Mouse (Mus musculus) bone marrow macrophage, adult 2 months (primary cell): Measurements from ENCODE around the gene Lim2.

Experiments
- CTCF ChIP-seq: IDR thresholded peaks from 2 replicates; pipeline ENCODE4 v1.5.1; 2012; ENCODE audit warnings: low read depth, mild to moderate bottlenecking, low read length, moderate library complexity
- POLR2A ChIP-seq: IDR thresholded peaks from 2 replicates; pipeline ENCODE4 v1.6.1; 2012; ENCODE audit warnings: mild to moderate bottlenecking, low read depth, low read length, borderline replicate concordance

DNA sequence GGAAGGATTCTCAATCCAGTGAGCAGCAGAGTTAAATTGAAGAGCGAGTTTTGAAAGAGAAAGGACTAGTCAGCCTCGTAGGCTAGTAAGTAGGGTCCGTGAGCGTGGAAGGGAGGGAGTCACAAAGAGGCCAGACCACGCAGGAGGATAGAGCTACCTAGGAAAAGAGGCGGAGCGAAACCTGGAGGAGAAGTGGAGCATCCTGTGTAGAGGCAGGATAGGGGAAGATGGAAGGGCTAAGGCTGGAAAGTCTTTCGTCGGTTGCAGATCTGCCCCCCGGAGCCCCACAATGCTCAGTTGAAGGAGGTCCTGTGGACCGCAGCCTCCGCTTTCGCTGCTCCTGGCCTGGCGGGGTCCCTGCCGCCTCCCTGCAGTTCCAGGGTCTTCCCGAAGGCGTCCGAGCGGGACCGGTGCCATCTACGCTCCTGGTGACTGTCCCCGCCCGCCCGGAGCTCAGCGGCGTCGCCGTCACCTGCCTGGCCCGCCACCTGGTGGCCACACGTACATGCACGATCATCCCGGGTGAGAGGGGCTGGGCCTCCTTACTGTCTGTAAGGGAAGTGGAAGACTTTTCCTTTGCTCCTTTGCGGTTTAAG, 38.7 kb downstream of the Lim2 start:
- peak; percentile 69 for TF ChIP-seq CTCF
- TF ChIP-seq POLR2A, result no peak
